Mouse (Mus musculus): ENCODE measurements around the gene Atp2b1. TPM values are rescaled to one million over a fixed set of nuclear protein-coding genes. Genes with fewer than 3 reads are reported as not detected.

The Atp2b1 gene
- polyA plus RNA-seq, 1 experiment from 2014 or later, result 116 TPM

Other genes with a start within 250 kb of the Atp2b1 start
- gene Poc1b, start 192.6 kb downstream of the Atp2b1 start, polyA plus RNA-seq (2015; fragmentation: Nextera tagmentation; extraction: Ambion mirVana), result 16.9 and 20.5 TPM in 2 replicates
- gene Galnt4, start 193.8 kb downstream of the Atp2b1 start, polyA plus RNA-seq (2015; fragmentation: Nextera tagmentation; extraction: Ambion mirVana), result 9.8 and 10.0 TPM in 2 replicates
- not detected in 2 replicates for gene Phxr2, start 211.9 kb downstream of the Atp2b1 start, polyA plus RNA-seq (2015; fragmentation: Nextera tagmentation; extraction: Ambion mirVana)